Mouse (Mus musculus): ENCODE results near the gene Smtn.
A peak's percentile ranks its signal among the peaks of the same experiment; 100 is the strongest.

Gene Smtn

GRCm38 (mm10) chr11:3546242-3546562 is 5.8 kb upstream of the Smtn start:
- DNase-seq = no peak

GRCm38 (mm10) chr11:3545531-3546241 is 5.3 kb upstream of the Smtn start:
- DNase-seq = no peak

GRCm38 (mm10) chr11:3544409-3544808 is 4.0 kb upstream of the Smtn start:
- DNase-seq = no peak

GRCm38 (mm10) chr11:3543001-3543400 is 2.6 kb upstream of the Smtn start:
- no peak for DNase-seq

GRCm38 (mm10) chr11:3541932-3542331 is 1.5 kb upstream of the Smtn start:
- no peak for DNase-seq

GRCm38 (mm10) chr11:3539826-3540196 is 601 bp downstream of the Smtn start:
- DNase-seq = no peak

GRCm38 (mm10) chr11:3539111-3539825 is 1.1 kb downstream of the Smtn start:
- DNase-seq = peak; percentile 96

GRCm38 (mm10) chr11:3538341-3538740 is 2.1 kb downstream of the Smtn start:
- DNase-seq = no peak

GRCm38 (mm10) chr11:3537711-3538110 is 2.7 kb downstream of the Smtn start:
- peak; percentile 40 for DNase-seq

- peak; percentile 88 for DNase-seq
These were observed 3.6 kb downstream of the Smtn start for GRCm38 (mm10) chr11:3536745-3537333.

GRCm38 (mm10) chr11:3536082-3536481 is 4.3 kb downstream of the Smtn start:
- no peak for DNase-seq

- peak; percentile 96 for DNase-seq
These were observed 4.9 kb downstream of the Smtn start for GRCm38 (mm10) chr11:3535406-3535986.

GRCm38 (mm10) chr11:3534956-3535355 is 5.5 kb downstream of the Smtn start:
- no peak for DNase-seq

- no peak for DNase-seq
These were observed 6.9 kb downstream of the Smtn start for GRCm38 (mm10) chr11:3533406-3533932.

- no peak for DNase-seq
These were observed 8.1 kb downstream of the Smtn start for GRCm38 (mm10) chr11:3532101-3532931.

GRCm38 (mm10) chr11:3531634-3532033 is 8.8 kb downstream of the Smtn start:
- DNase-seq = no peak

- no peak for DNase-seq
These were observed 9.7 kb downstream of the Smtn start for GRCm38 (mm10) chr11:3530731-3531130.

- no peak for DNase-seq
These were observed 10.7 kb downstream of the Smtn start for GRCm38 (mm10) chr11:3529476-3530252.

GRCm38 (mm10) chr11:3528208-3528607 is 12.2 kb downstream of the Smtn start:
- DNase-seq = no peak

- no peak for DNase-seq
These were observed 12.6 kb downstream of the Smtn start for GRCm38 (mm10) chr11:3527766-3528165.

- no peak for DNase-seq
These were observed 13.3 kb downstream of the Smtn start for GRCm38 (mm10) chr11:3526979-3527738.

Data from kidney, adult 18-20 months (tissue).